ENCODE assay signal across 14 mouse cellular contexts in the genomic region with DNA sequence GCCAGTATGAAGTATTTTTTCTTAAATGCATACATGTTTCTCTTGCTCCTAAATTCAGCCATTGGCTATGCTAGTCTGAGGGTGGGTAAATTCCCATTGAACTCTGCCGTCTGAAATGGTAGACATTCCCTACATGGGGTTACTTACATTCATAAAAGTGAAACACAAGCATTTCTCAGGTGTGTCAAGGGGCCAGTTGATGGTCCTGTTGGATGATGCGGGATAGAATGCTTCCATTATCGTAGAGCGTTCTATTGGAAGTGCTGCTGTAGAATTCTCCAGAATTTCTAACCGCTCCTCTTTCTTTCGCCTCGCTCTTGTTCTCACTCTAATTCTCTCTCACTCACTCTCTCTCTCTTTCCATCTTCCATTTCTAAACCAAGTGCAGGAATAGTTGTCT. TPM values are rescaled to one million over a fixed set of nuclear protein-coding genes. Genes with fewer than 3 reads are reported as not detected.
"Had no signal": no experiment of that assay in that cellular context is flagged by ENCODE, and none has a peak within 500 bp of the region (broad histone marks: within the 10 kb centered on the region; RNA-seq: fewer than 3 reads in every experiment).

A gene (plus strand): TSS at position 301 of the 400 bp plus-strand sequence.

- H3K27ac ChIP-seq: limb, embryonic 13.5 days; liver, embryonic 14.5 days; neural tube, embryonic 13.5 days had no signal

- H3K4me3 ChIP-seq: limb, embryonic 13.5 days; neural tube, embryonic 13.5 days had no signal

- DNase-seq: kidney, adult 2 months; kidney, postnatal 25 days; layer of hippocampus, adult 9-11 months; layer of hippocampus, postnatal 36 days; lung, adult 18-20 months; right cerebral cortex, postnatal 4 days; spleen, adult 18-20 months; thymus, postnatal 36 days had no signal

- H3K27me3 ChIP-seq: limb, embryonic 13.5 days; neural tube, embryonic 13.5 days had no signal

- H3K9ac ChIP-seq: limb, embryonic 13.5 days; liver, embryonic 14.5 days; neural tube, embryonic 13.5 days had no signal

- H3K4me2 ChIP-seq: limb, embryonic 13.5 days; neural tube, embryonic 13.5 days had no signal

- H3K36me3 ChIP-seq: limb, embryonic 13.5 days; neural tube, embryonic 13.5 days had no signal

- H3K9me3 ChIP-seq: limb, embryonic 13.5 days; neural tube, embryonic 13.5 days had no signal

RNA-seq across cellular contexts. Expression of the gene that starts here (rescaled TPM):
- polyA plus RNA-seq: kidney, adult 2 months; liver, adult 2 months; lung, embryonic 16.5 days; neural tube, embryonic 13.5 days; thymus, postnatal 0 days had no signal
